In genomic region chr10:43657501-43658225, GRCm38 (mm10) we compare ENCODE assay signal across 13 mouse cellular contexts.
DNase-seq lines count a peak whose midpoint lies in the region; ATAC-seq and TF ChIP-seq lines count a peak whose summit lies in the region.
"Had no signal": no experiment of that assay in that cellular context is flagged by ENCODE, and none has a peak within 500 bp of the region (broad histone marks: within the 10 kb centered on the region; RNA-seq: fewer than 3 reads in every experiment).

No protein-coding gene starts in this region.

- DNase-seq in liver, embryonic 11.5 days (ENCODE audit: low spot score), result no peak
- DNase-seq in MEL (ENCODE audit: low read depth, low spot score), result peak; percentile 72
- no peak for DNase-seq in urinary bladder, postnatal 4 days (ENCODE audit: low spot score in 2 of 2)
- DNase-seq in spleen, adult 18-20 months, result no peak
- DNase-seq: cerebellum, postnatal 36 days; gastrocnemius, postnatal 25 days had no signal

- peak in 1 of 2 experiments; percentile 42; a peak in 2 of 4 replicates for TF ChIP-seq EP300 in MEL (IDR thresholded peaks at IDR 0.05; ENCODE audit: low read depth in 1 of 2, low read length in 2 of 2)

- H3K9me3 ChIP-seq in liver, embryonic 12.5 days (replicated peaks), result no peaks in the 10 kb centered on the region; the same call in 1 of the 2 replicates
- no peaks in the 10 kb centered on the region for H3K9me3 ChIP-seq in liver, embryonic 11.5 days (ENCODE audit: control insufficient read depth, low read length)
- H3K9me3 ChIP-seq in MEL (replicated peaks; ENCODE audit: insufficient read depth, low read length), result no peaks in the 10 kb centered on the region
- H3K9me3 ChIP-seq: kidney, embryonic 15.5 days had no signal

- peaks cover 9% of the 10 kb centered on the region; the same call in 1 of the 2 replicates for H3K36me3 ChIP-seq in liver, embryonic 12.5 days
- no peaks in the 10 kb centered on the region for H3K36me3 ChIP-seq in liver, embryonic 11.5 days (ENCODE audit: control insufficient read depth, insufficient read depth, low read length)
- H3K36me3 ChIP-seq in MEL (ENCODE audit: control insufficient read depth in 1 of 2, insufficient read depth in 2 of 2, low read length in 2 of 2), result peaks cover 0 to 10% of the 10 kb centered on the region in 2 experiments; a peak in 2 of 4 replicates
- H3K36me3 ChIP-seq: embryonic facial prominence, embryonic 13.5 days; kidney, embryonic 15.5 days had no signal

- TF ChIP-seq RAD21 in MEL (IDR thresholded peaks at IDR 0.05; ENCODE audit: low read depth, low read length), result no peak

- H3K9ac ChIP-seq in liver, embryonic 12.5 days, result no peak overlapping the region
- H3K9ac ChIP-seq in liver, embryonic 11.5 days (ENCODE audit: low read depth, low read length), result no peak overlapping the region
- no peak overlapping the region for H3K9ac ChIP-seq in MEL (ENCODE audit: control insufficient read depth, low read depth, low read length, poor library complexity, severe bottlenecking)
- H3K9ac ChIP-seq: embryonic facial prominence, embryonic 13.5 days; kidney, embryonic 15.5 days had no signal

- H3K27me3 ChIP-seq in liver, embryonic 12.5 days (replicated peaks), result 0 out of 2 replicates have a peak, but pooled peaks cover 6% of the 10 kb centered on the region
- H3K27me3 ChIP-seq in liver, embryonic 11.5 days (replicated peaks; ENCODE audit: control insufficient read depth, insufficient read depth, low read length), result no peaks in the 10 kb centered on the region
- no peaks in the 10 kb centered on the region for H3K27me3 ChIP-seq in MEL (ENCODE audit: control insufficient read depth in 1 of 2, insufficient read depth in 2 of 2, low read length in 2 of 2)
- H3K27me3 ChIP-seq: embryonic facial prominence, embryonic 13.5 days; kidney, embryonic 15.5 days had no signal

- no peak for TF ChIP-seq CTCF in MEL (IDR thresholded peaks at IDR 0.05 in 2 of 3, conservative IDR thresholded peaks at IDR 0.05 in 1 of 3; ENCODE audit: control insufficient read depth in 1 of 3, insufficient read depth in 1 of 3, low read depth in 2 of 3, low read length in 3 of 3, poor library complexity in 1 of 3, severe bottlenecking in 1 of 3)

- no peaks in the 10 kb centered on the region for H3K79me2 ChIP-seq in MEL (ENCODE audit: control insufficient read depth, insufficient read depth, low read length, poor library complexity)

- ATAC-seq in liver, embryonic 12.5 days, result no peak
- no peak for ATAC-seq in liver, embryonic 11.5 days (replicated peaks; ENCODE audit: low FRiP score)
- ATAC-seq in erythroblast, adult 5-6 weeks (replicated peaks; ENCODE audit: low FRiP score, poor library complexity, severe bottlenecking), result peak; percentile 50
- peak; percentile 65 for ATAC-seq in megakaryocyte progenitor cell, adult 5-6 weeks (replicated peaks; ENCODE audit: poor library complexity)
- ATAC-seq: forebrain, embryonic 16.5 days; hindbrain, postnatal 0 days had no signal

- TF ChIP-seq POLR2A in MEL (IDR thresholded peaks at IDR 0.05; ENCODE audit: control insufficient read depth in 1 of 2, insufficient read depth in 1 of 2, low read depth in 1 of 2, low read length in 2 of 2, poor library complexity in 1 of 2), result no peak

- H3K4me3 ChIP-seq in liver, embryonic 12.5 days, result no peak overlapping the region
- H3K4me3 ChIP-seq in liver, embryonic 11.5 days (ENCODE audit: low read depth, low read length), result no peak overlapping the region
- H3K4me3 ChIP-seq in MEL (ENCODE audit: control insufficient read depth in 1 of 2, insufficient read depth in 1 of 2, low read depth in 2 of 2, low read length in 2 of 2), result no peak overlapping the region
- H3K4me3 ChIP-seq: embryonic facial prominence, embryonic 13.5 days; kidney, embryonic 15.5 days had no signal

- H3K4me1 ChIP-seq in liver, embryonic 12.5 days, result peaks cover 26% of the 10 kb centered on the region
- peaks cover 6% of the 10 kb centered on the region; the same call in 1 of the 2 replicates for H3K4me1 ChIP-seq in liver, embryonic 11.5 days (replicated peaks; ENCODE audit: control insufficient read depth, insufficient read depth, low read length)
- peaks cover 9 to 10% of the 10 kb centered on the region in 2 experiments for H3K4me1 ChIP-seq in MEL (ENCODE audit: control insufficient read depth in 1 of 2, insufficient read depth in 2 of 2, low read length in 2 of 2)

- H3K27ac ChIP-seq in liver, embryonic 12.5 days, result peak overlapping the region; percentile 65
- no peak overlapping the region for H3K27ac ChIP-seq in liver, embryonic 11.5 days (ENCODE audit: low read depth, low read length)
- peak overlapping the region; percentile 69 for H3K27ac ChIP-seq in MEL (ENCODE audit: control insufficient read depth, low read depth, low read length)
- H3K27ac ChIP-seq: embryonic facial prominence, embryonic 13.5 days; hindbrain, postnatal 0 days; kidney, embryonic 15.5 days had no signal

- H3K4me2 ChIP-seq in liver, embryonic 12.5 days, result no peak overlapping the region
- no peak overlapping the region for H3K4me2 ChIP-seq in liver, embryonic 11.5 days
- H3K4me2 ChIP-seq: embryonic facial prominence, embryonic 13.5 days; kidney, embryonic 15.5 days had no signal

- WGBS in liver, embryonic 12.5 days (ENCODE audit: insufficient replicate concordance), result 63% methylated on average over 8 of the region's 8 CpGs
- 73% methylated on average over 8 of the region's 8 CpGs for WGBS in liver, embryonic 11.5 days

TF ChIP-seq in MEL, 35 proteins besides CTCF, POLR2A, EP300 and RAD21:
- TF ChIP-seq E2F4 (IDR thresholded peaks at IDR 0.05; ENCODE audit: borderline replicate concordance, low read depth, low read length) (no peak), GATA1 (IDR thresholded peaks at IDR 0.05; ENCODE audit: low read depth, low read length) (peak; percentile 4; the same call in 1 of the 2 replicates), MAZ (IDR thresholded peaks at IDR 0.05; ENCODE audit: low read depth, low read length) (no peak), TAL1 (IDR thresholded peaks at IDR 0.05; ENCODE audit: low read length) (peak; percentile 20; the same call in 1 of the 2 replicates), ETS1 (IDR thresholded peaks at IDR 0.05; ENCODE audit: low read depth, low read length) (peak; percentile 85), RCOR1 (IDR thresholded peaks at IDR 0.05; ENCODE audit: low read depth, low read length) (no peak), ZKSCAN1 (IDR thresholded peaks at IDR 0.05; ENCODE audit: low read depth, low read length) (no peak), UBTF (IDR thresholded peaks at IDR 0.05; ENCODE audit: borderline replicate concordance, insufficient read depth, low read depth, low read length) (no peak), SIN3A (IDR thresholded peaks at IDR 0.05; ENCODE audit: low read length) (0 out of 2 replicates have a peak, but pooled peaks have one; percentile 3)

Comparison
In these comparisons a context has a peak if more than half of its experiments do, and no peak if none do; other contexts are left out.
1. ATAC-seq: peak in erythroblast, adult 5-6 weeks (single experiment) and megakaryocyte progenitor cell, adult 5-6 weeks (single experiment); none in liver, embryonic 12.5 days (single experiment) and liver, embryonic 11.5 days (single experiment).